Mouse (Mus musculus): ENCODE measurements around the gene Smtn. TPM values are rescaled to one million over a fixed set of nuclear protein-coding genes. Genes with fewer than 3 reads are reported as not detected.

Gene Smtn
- polyA plus RNA-seq, 1 experiment from 2014 or later = 109 TPM

DNA sequence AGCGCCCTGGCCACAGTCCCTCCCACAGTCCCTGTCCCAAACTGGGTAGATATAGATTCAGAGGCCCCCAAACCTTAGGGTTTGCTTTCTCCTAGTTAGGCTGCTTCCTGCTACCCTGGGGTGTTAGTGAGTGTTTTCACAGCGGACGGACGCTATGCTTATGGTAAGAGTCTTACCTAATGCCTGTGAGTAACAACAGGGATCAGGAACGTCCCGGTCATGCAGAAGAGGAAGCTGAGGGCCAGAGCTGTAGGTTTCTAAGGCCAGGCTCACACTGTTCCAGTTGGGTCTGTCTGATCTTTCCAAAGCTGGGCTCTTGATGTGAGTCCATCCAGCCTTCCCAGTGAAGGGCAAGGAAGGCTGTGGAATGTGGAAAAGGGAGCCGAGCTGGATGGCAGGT lies 54.1 kb downstream of the Smtn start:
- Histone ChIP-seq H3K27ac (ENCODE audit: low read length) (no peak overlapping the region), H3K9me3 (ENCODE audit: control insufficient read depth, low read depth, low read length) (no peaks in the 10 kb centered on the region), H3K4me2 (replicated peaks; ENCODE audit: low read depth, low read length) (no peak overlapping the region), H3K4me3 (ENCODE audit: low read depth, low read length) (no peak overlapping the region), H3K4me1 (ENCODE audit: control insufficient read depth, insufficient read depth, low read length) (no peaks in the 10 kb centered on the region), H3K9ac (replicated peaks; ENCODE audit: low read depth, low read length) (no peak overlapping the region), H3K27me3 (ENCODE audit: control insufficient read depth, insufficient read depth, low read length) (no peaks in the 10 kb centered on the region), H3K36me3 (ENCODE audit: control insufficient read depth, insufficient read depth, low read length) (no peaks in the 10 kb centered on the region)
- 63% methylated on average over 7 of the region's 7 CpGs for WGBS
- ATAC-seq (ENCODE audit: insufficient number of reproducible peaks, insufficient read depth, low FRiP score, low read depth) = no peak

- 55% methylated on average over 11 of the region's 11 CpGs for WGBS
- Histone ChIP-seq H3K4me2 (replicated peaks; ENCODE audit: low read depth, low read length) (no peak overlapping the region), H3K27ac (ENCODE audit: low read length) (no peak overlapping the region), H3K27me3 (ENCODE audit: control insufficient read depth, insufficient read depth, low read length) (no peaks in the 10 kb centered on the region), H3K4me1 (ENCODE audit: control insufficient read depth, insufficient read depth, low read length) (no peaks in the 10 kb centered on the region), H3K9me3 (ENCODE audit: control insufficient read depth, low read depth, low read length) (no peaks in the 10 kb centered on the region), H3K4me3 (ENCODE audit: low read depth, low read length) (no peak overlapping the region), H3K36me3 (ENCODE audit: control insufficient read depth, insufficient read depth, low read length) (no peaks in the 10 kb centered on the region), H3K9ac (replicated peaks; ENCODE audit: low read depth, low read length) (no peak overlapping the region)
- no peak for ATAC-seq (ENCODE audit: insufficient number of reproducible peaks, insufficient read depth, low FRiP score, low read depth)
These were observed 56.3 kb downstream of the Smtn start for GRCm38 (mm10) chr11:3483980-3484642.

GRCm38 (mm10) chr11:3475489-3475888 lies 64.9 kb downstream of the Smtn start:
- no peak overlapping the region for H3K4me3 ChIP-seq (ENCODE audit: low read depth, low read length)
- no peak overlapping the region for H3K27ac ChIP-seq (ENCODE audit: low read length)
- no peaks in the 10 kb centered on the region for H3K9me3 ChIP-seq (ENCODE audit: control insufficient read depth, low read depth, low read length)
- H3K9ac ChIP-seq (replicated peaks; ENCODE audit: low read depth, low read length) = no peak overlapping the region
- no peaks in the 10 kb centered on the region for H3K36me3 ChIP-seq (ENCODE audit: control insufficient read depth, insufficient read depth, low read length)
- no peak overlapping the region for H3K4me2 ChIP-seq (replicated peaks; ENCODE audit: low read depth, low read length)
- H3K27me3 ChIP-seq (ENCODE audit: control insufficient read depth, insufficient read depth, low read length) = no peaks in the 10 kb centered on the region
- no peaks in the 10 kb centered on the region for H3K4me1 ChIP-seq (ENCODE audit: control insufficient read depth, insufficient read depth, low read length)
- no peak for ATAC-seq (ENCODE audit: insufficient number of reproducible peaks, insufficient read depth, low FRiP score, low read depth)

- ATAC-seq (ENCODE audit: insufficient number of reproducible peaks, insufficient read depth, low FRiP score, low read depth) = no peak
- 88% methylated on average over 7 of the region's 7 CpGs for WGBS
- Histone ChIP-seq H3K4me3 (ENCODE audit: low read depth, low read length) (no peak overlapping the region), H3K9ac (replicated peaks; ENCODE audit: low read depth, low read length) (no peak overlapping the region), H3K27me3 (ENCODE audit: control insufficient read depth, insufficient read depth, low read length) (no peaks in the 10 kb centered on the region), H3K4me2 (replicated peaks; ENCODE audit: low read depth, low read length) (no peak overlapping the region), H3K27ac (ENCODE audit: low read length) (no peak overlapping the region), H3K4me1 (ENCODE audit: control insufficient read depth, insufficient read depth, low read length) (no peaks in the 10 kb centered on the region), H3K9me3 (ENCODE audit: control insufficient read depth, low read depth, low read length) (no peaks in the 10 kb centered on the region), H3K36me3 (ENCODE audit: control insufficient read depth, insufficient read depth, low read length) (no peaks in the 10 kb centered on the region)
These were observed 65.8 kb downstream of the Smtn start for GRCm38 (mm10) chr11:3474480-3475115.

DNA sequence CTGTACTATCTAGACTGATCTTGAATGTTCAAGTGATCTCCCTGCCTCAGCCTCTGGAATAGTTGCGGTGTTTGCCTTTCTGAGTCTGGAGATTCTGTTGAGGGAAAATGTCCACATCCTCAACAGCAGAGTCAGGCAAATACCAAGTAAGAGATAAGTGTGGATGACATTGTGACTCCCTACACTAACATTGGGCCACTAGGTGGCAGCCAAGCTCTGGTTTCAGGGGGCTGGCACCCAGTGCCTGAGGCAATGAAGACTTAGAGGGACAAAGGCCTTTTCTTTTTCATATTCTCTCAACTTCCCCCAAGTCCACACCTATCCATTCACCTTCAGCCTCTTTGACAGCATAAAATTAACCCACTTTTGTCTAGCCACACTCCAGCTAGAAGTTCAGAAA lies 67.9 kb downstream of the Smtn start:
- Histone ChIP-seq H3K27ac (ENCODE audit: low read length) (no peak overlapping the region), H3K4me3 (ENCODE audit: low read depth, low read length) (no peak overlapping the region), H3K27me3 (ENCODE audit: control insufficient read depth, insufficient read depth, low read length) (no peaks in the 10 kb centered on the region), H3K36me3 (ENCODE audit: control insufficient read depth, insufficient read depth, low read length) (no peaks in the 10 kb centered on the region), H3K4me2 (replicated peaks; ENCODE audit: low read depth, low read length) (no peak overlapping the region), H3K9me3 (ENCODE audit: control insufficient read depth, low read depth, low read length) (no peaks in the 10 kb centered on the region), H3K9ac (replicated peaks; ENCODE audit: low read depth, low read length) (no peak overlapping the region), H3K4me1 (ENCODE audit: control insufficient read depth, insufficient read depth, low read length) (no peaks in the 10 kb centered on the region)
- WGBS = 32% methylated on average over 1 of the region's 1 CpGs
- peak; percentile 72; the same call in 1 of the 2 replicates for ATAC-seq (ENCODE audit: insufficient number of reproducible peaks, insufficient read depth, low FRiP score, low read depth)

GRCm38 (mm10) chr11:3471448-3471850 lies 69.0 kb downstream of the Smtn start:
- H3K9ac ChIP-seq (replicated peaks; ENCODE audit: low read depth, low read length) = no peak overlapping the region
- no peak overlapping the region for H3K4me3 ChIP-seq (ENCODE audit: low read depth, low read length)
- 0 out of 2 replicates have a peak, but pooled peaks have one; percentile 18 for ATAC-seq (ENCODE audit: insufficient number of reproducible peaks, insufficient read depth, low FRiP score, low read depth)
- no peak overlapping the region for H3K4me2 ChIP-seq (replicated peaks; ENCODE audit: low read depth, low read length)
- no peak overlapping the region for H3K27ac ChIP-seq (ENCODE audit: low read length)
- no peaks in the 10 kb centered on the region for H3K9me3 ChIP-seq (ENCODE audit: control insufficient read depth, low read depth, low read length)
- no peaks in the 10 kb centered on the region for H3K36me3 ChIP-seq (ENCODE audit: control insufficient read depth, insufficient read depth, low read length)
- 34% methylated on average over 11 of the region's 11 CpGs for WGBS
- H3K4me1 ChIP-seq (ENCODE audit: control insufficient read depth, insufficient read depth, low read length) = no peaks in the 10 kb centered on the region
- no peaks in the 10 kb centered on the region for H3K27me3 ChIP-seq (ENCODE audit: control insufficient read depth, insufficient read depth, low read length)

Other genes with a start within 250 kb of the Smtn start
- 11.4 and 14.1 TPM in 2 replicates for gene Pik3ip1, start 210.2 kb downstream of the Smtn start, polyA plus RNA-seq (2014; fragmentation: Nextera tagmentation; extraction: Ambion mirVana)
- gene Limk2, start 131.4 kb downstream of the Smtn start, polyA plus RNA-seq (2014; fragmentation: Nextera tagmentation; extraction: Ambion mirVana) = 90.3 and 95.8 TPM in 2 replicates
- 34.2 and 34.8 TPM in 2 replicates for gene Rnf185, start 88.2 kb downstream of the Smtn start, polyA plus RNA-seq (2014; fragmentation: Nextera tagmentation; extraction: Ambion mirVana)
- 0.17 and 0.52 TPM in 2 replicates for gene Pla2g3, start 52.3 kb downstream of the Smtn start, polyA plus RNA-seq (2014; fragmentation: Nextera tagmentation; extraction: Ambion mirVana)
- 1.2 and 2.0 TPM in 2 replicates for gene Inpp5j, start 35.8 kb downstream of the Smtn start, polyA plus RNA-seq (2014; fragmentation: Nextera tagmentation; extraction: Ambion mirVana)
- 154 and 160 TPM in 2 replicates for gene Selenom, start 25.9 kb downstream of the Smtn start, polyA plus RNA-seq (2014; fragmentation: Nextera tagmentation; extraction: Ambion mirVana)
- gene Morc2a, start 108.6 kb upstream of the Smtn start, polyA plus RNA-seq (2014; fragmentation: Nextera tagmentation; extraction: Ambion mirVana) = 25.4 and 26.8 TPM in 2 replicates